Mouse (Mus musculus) kidney, adult 18-20 months (tissue): Measurements from ENCODE around the gene Olfr998.
"Not testable (repeated sequence)": the region's sequence is repeated elsewhere in the genome, so short reads cannot be mapped to it uniquely, and the experiment has no call there.

Experiments
- DNase-seq: peaks from one replicate; pipeline ENCODE4 v3.0.0; 2021

Gene Olfr998

DNA sequence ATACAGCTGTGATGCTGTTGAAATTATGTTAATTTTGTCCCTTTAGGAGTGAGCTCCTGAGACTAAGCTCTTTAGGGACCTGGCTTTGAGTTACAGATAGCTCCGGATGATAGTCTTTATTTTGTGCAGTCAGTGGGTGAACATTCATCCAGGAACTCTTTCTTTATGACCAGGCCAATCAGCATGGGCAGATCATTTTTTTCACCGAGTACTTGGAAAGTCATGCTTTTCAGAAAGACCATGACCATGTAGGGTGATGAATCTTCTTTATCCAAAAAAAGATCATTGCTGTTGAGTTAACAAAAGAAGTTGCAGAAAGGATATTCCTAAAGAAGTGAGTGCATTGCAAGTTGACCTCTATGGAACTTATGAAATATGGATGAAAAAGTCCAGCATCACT lies at the start of gene Olfr998:
Gene Olfr998 (plus strand): TSS at position 301 of the 400 bp plus-strand sequence.
- not testable (repeated sequence) for DNase-seq

GRCm38 (mm10) chr2:85554806-85555205 lies 33.9 kb upstream of the Olfr998 start:
- DNase-seq: no peak

DNA sequence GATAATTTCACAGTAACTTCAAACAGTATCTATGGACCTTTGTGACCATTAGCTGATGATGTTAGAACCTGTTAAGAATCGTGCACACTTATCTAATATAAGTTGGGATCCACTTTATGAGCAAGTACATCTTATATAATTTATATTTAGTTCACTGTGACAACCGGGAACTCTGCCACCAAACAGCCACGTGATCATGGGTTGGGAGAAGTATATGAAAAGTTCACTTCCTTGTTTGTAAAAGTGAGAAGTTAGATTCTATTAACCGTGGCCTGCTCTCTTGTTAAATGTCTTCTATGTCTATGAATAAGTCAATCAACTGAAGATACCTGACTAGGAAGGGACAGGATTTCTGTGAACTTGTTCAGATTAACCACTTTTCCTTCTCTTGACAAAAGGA lies 28.5 kb upstream of the Olfr998 start:
- no peak for DNase-seq

- DNase-seq: peak; percentile 13
Observed at GRCm38 (mm10) chr2:85561187-85561586, 27.6 kb upstream of the Olfr998 start.

DNA sequence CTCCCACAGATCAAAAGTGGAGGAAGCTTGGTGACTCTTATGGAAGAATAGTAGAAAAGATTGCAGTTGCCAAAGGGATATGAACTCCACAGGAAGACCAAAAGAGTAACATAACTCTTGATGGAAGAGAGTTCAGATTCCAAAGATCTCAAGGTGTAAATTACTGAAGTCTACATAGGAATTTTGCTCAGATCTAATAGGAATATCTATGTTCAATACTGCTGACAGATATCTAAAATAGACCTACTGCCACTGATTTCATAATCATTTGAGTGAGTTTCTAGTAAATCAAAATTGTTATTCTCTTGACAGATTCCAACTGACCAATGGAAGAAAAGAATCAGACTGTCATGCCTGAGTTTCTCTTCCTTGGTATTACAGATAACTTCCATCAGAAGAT lies 9.8 kb upstream of the Olfr998 start, which contains the start of gene Olfr996:
Gene Olfr996 (plus strand): TSS at position 301 of the 400 bp plus-strand sequence.
- no peak for DNase-seq

DNA sequence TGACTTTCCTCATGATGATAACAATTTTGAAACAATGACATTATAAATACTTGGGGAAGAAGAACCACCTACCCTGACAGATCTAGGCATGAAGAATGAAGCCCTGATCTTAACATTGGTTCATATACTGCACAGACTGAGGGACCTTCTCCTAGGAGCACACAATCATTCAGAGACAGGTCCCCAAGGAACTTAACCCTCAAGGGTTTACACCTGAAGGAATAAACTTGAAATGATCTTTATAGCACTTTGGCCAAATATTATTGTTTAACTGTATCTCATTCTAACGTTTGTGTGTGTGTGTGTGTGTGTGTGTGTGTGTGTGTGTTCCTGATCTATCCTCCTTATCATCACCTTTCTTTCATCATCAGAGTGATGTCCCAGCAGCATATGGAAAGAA lies 23.1 kb downstream of the Olfr998 start, which contains the start of gene Olfr1000:
Gene Olfr1000 (minus strand): TSS at position 101 of the 400 bp plus-strand sequence.
- DNase-seq: no peak
